Comparison of ENCODE assay signal across 9 mouse cellular contexts in the genomic region with DNA sequence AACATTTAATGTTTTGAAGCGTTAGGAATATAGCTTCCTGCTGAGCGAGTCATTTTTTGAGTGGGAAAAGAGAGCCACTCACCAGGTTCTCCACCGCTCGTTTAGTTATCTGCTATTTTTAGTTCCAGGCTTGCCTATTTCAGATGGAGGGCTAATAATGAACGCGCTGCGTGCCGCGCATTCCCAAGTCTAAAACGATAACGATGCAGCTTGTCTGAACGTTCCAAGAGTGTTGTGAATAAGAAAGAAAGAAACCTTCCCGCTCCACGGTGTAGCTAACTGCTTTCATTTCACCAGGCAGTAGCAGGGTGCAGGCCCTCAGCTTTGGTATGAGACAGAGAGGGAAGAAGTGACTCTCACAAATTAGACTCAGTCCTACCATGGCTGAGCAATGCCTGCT.
DNase-seq lines count a peak whose midpoint lies in the region; ATAC-seq lines count a peak whose summit lies in the region.
"Had no signal": no experiment of that assay in that cellular context is flagged by ENCODE, and none has a peak within 500 bp of the region (broad histone marks: within the 10 kb centered on the region; RNA-seq: fewer than 3 reads in every experiment).

No protein-coding gene starts in this region.

- ATAC-seq in forebrain, embryonic 13.5 days: peak; percentile 74
- ATAC-seq in heart, embryonic 16.5 days (replicated peaks; ENCODE audit: extremely low read depth, insufficient read depth, low FRiP score): peak; percentile 85
- no peak for ATAC-seq in intestine, embryonic 16.5 days

- H3K4me1 ChIP-seq in forebrain, embryonic 13.5 days: no peaks in the 10 kb centered on the region
- H3K4me1 ChIP-seq in heart, embryonic 16.5 days (ENCODE audit: control insufficient read depth, insufficient read depth, low read length): peaks cover 19% of the 10 kb centered on the region
- H3K4me1 ChIP-seq in intestine, embryonic 16.5 days (ENCODE audit: control insufficient read depth, insufficient read depth, low read length): no peaks in the 10 kb centered on the region
- H3K4me1 ChIP-seq: hindbrain, embryonic 10.5 days had no signal

- peak overlapping the region; percentile 28; the same call in 1 of the 2 replicates for H3K27ac ChIP-seq in forebrain, embryonic 13.5 days
- peak overlapping the region; percentile 95 for H3K27ac ChIP-seq in heart, embryonic 16.5 days (ENCODE audit: low read length)
- no peak overlapping the region for H3K27ac ChIP-seq in intestine, embryonic 16.5 days (ENCODE audit: low read length)
- H3K27ac ChIP-seq: hindbrain, embryonic 10.5 days had no signal

- no peaks in the 10 kb centered on the region for H3K36me3 ChIP-seq in forebrain, embryonic 13.5 days (ENCODE audit: poor library complexity, severe bottlenecking)
- H3K36me3 ChIP-seq in heart, embryonic 16.5 days (ENCODE audit: control insufficient read depth, insufficient read depth): no peaks in the 10 kb centered on the region
- H3K36me3 ChIP-seq in intestine, embryonic 16.5 days (ENCODE audit: control insufficient read depth, insufficient read depth, low read length): no peaks in the 10 kb centered on the region
- H3K36me3 ChIP-seq: hindbrain, embryonic 10.5 days had no signal

- H3K4me3 ChIP-seq in forebrain, embryonic 13.5 days: no peak overlapping the region
- no peak overlapping the region for H3K4me3 ChIP-seq in heart, embryonic 16.5 days (ENCODE audit: low read length)
- no peak overlapping the region for H3K4me3 ChIP-seq in intestine, embryonic 16.5 days (ENCODE audit: low read length)
- H3K4me3 ChIP-seq: hindbrain, embryonic 10.5 days had no signal

- no peak overlapping the region for H3K9ac ChIP-seq in forebrain, embryonic 13.5 days
- peak overlapping the region; percentile 25; the same call in 1 of the 2 replicates for H3K9ac ChIP-seq in heart, embryonic 16.5 days (ENCODE audit: low read length)
- no peak overlapping the region for H3K9ac ChIP-seq in intestine, embryonic 16.5 days (ENCODE audit: low read depth, low read length)

- WGBS in forebrain, embryonic 13.5 days: 33% methylated on average over 14 of the region's 14 CpGs
- WGBS in heart, embryonic 16.5 days: 25% methylated on average over 14 of the region's 14 CpGs
- 77% methylated on average over 14 of the region's 14 CpGs for WGBS in intestine, embryonic 16.5 days

- peak; percentile 24 for DNase-seq in layer of hippocampus, adult 11-12 months (ENCODE audit: low spot score)
- DNase-seq in layer of hippocampus, adult 9-11 months: no peak
- DNase-seq in retina, embryonic 14.5 days (ENCODE audit: low spot score): peak; percentile 12
- DNase-seq in gastrocnemius, postnatal 4 days (ENCODE audit: low spot score in 2 of 2): no peak
- no peak for DNase-seq in thymus, postnatal 14 days

- no peaks in the 10 kb centered on the region for H3K27me3 ChIP-seq in forebrain, embryonic 13.5 days
- no peaks in the 10 kb centered on the region for H3K27me3 ChIP-seq in heart, embryonic 16.5 days (ENCODE audit: control insufficient read depth, insufficient read depth, low read length)
- no peaks in the 10 kb centered on the region for H3K27me3 ChIP-seq in intestine, embryonic 16.5 days (replicated peaks; ENCODE audit: control insufficient read depth, insufficient read depth, low read length)

- H3K9me3 ChIP-seq in forebrain, embryonic 13.5 days (replicated peaks): no peaks in the 10 kb centered on the region
- H3K9me3 ChIP-seq in heart, embryonic 16.5 days (replicated peaks; ENCODE audit: control insufficient read depth, low read length): no peaks in the 10 kb centered on the region
- no peaks in the 10 kb centered on the region for H3K9me3 ChIP-seq in intestine, embryonic 16.5 days (ENCODE audit: control insufficient read depth, low read length)
- H3K9me3 ChIP-seq: hindbrain, embryonic 10.5 days had no signal

- H3K4me2 ChIP-seq in forebrain, embryonic 13.5 days: peak overlapping the region; percentile 3; the same call in 1 of the 2 replicates
- peak overlapping the region; percentile 49 for H3K4me2 ChIP-seq in heart, embryonic 16.5 days (ENCODE audit: low read depth, low read length)
- H3K4me2 ChIP-seq in intestine, embryonic 16.5 days (ENCODE audit: low read depth, low read length): no peak overlapping the region

Comparison
In these comparisons a context has a peak if more than half of its experiments do, and no peak if none do; other contexts are left out.
1. DNase-seq: peak in layer of hippocampus, adult 11-12 months (single experiment) and retina, embryonic 14.5 days (single experiment); none in layer of hippocampus, adult 9-11 months (single experiment), gastrocnemius, postnatal 4 days (0 of 2) and thymus, postnatal 14 days (single experiment).